Mouse (Mus musculus): ENCODE results near the gene Oard1. TPM values are rescaled to one million over a fixed set of nuclear protein-coding genes. Genes with fewer than 3 reads are reported as not detected.

The Oard1 gene
- 1 to 10 TPM; 7.8 to 9.5 TPM for total RNA-seq (2021)

- peak; percentile 99 to 100 for DNase-seq (ENCODE audit: low spot score in 2 of 2)
- intact Hi-C loops (cut with DNase I), result loop anchor here (1.0 to 10.0 kb wide), 5 partner anchors 36 to 535 kb away; partner anchors contain the start of gene Trem2
These were observed at the start of gene Oard1, which contains the start of gene Nfya for GRCm38 (mm10) chr17:48409380-48410298. Gene Oard1, plus strand, starts transcription at chr17:48410014. Gene Nfya, minus strand, starts transcription at chr17:48409906.

DNA sequence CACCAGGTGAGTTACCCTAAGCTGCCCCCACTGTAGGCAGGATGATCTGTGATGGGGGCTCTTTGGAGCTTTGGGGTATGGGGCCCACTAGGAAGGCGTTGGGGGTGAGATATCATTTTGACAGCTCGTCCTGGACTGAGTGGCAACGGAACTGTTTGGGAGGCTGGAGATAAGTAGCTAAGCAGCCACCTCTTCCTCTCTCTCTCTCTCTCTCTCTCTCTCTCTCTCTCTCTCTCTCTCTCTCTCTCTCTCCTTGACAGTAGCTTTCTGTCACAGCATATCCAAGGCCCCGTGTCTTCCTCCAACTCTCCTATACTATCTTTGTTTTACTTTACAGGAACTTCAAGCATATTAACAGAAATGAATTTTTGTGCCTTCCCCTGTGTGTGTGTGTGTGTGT lies 49.4 kb upstream of the Oard1 start:
- no peak for DNase-seq (ENCODE audit: low spot score in 2 of 2)
- intact Hi-C loops (cut with DNase I), result no loop called here

GRCm38 (mm10) chr17:48362346-48362745 lies 47.5 kb upstream of the Oard1 start:
- no peak for DNase-seq (ENCODE audit: low spot score in 2 of 2)
- intact Hi-C loops (cut with DNase I), result no loop called here

GRCm38 (mm10) chr17:48362966-48363365 lies 46.8 kb upstream of the Oard1 start:
- intact Hi-C loops (cut with DNase I), result no loop called here
- DNase-seq (ENCODE audit: low spot score in 2 of 2), result peak; percentile 40 to 61

- intact Hi-C loops (cut with DNase I), result no loop called here
- peak in 1 of 2 experiments; percentile 27 for DNase-seq (ENCODE audit: low spot score in 2 of 2)
These were observed 46.3 kb upstream of the Oard1 start for GRCm38 (mm10) chr17:48363421-48363965.

DNA sequence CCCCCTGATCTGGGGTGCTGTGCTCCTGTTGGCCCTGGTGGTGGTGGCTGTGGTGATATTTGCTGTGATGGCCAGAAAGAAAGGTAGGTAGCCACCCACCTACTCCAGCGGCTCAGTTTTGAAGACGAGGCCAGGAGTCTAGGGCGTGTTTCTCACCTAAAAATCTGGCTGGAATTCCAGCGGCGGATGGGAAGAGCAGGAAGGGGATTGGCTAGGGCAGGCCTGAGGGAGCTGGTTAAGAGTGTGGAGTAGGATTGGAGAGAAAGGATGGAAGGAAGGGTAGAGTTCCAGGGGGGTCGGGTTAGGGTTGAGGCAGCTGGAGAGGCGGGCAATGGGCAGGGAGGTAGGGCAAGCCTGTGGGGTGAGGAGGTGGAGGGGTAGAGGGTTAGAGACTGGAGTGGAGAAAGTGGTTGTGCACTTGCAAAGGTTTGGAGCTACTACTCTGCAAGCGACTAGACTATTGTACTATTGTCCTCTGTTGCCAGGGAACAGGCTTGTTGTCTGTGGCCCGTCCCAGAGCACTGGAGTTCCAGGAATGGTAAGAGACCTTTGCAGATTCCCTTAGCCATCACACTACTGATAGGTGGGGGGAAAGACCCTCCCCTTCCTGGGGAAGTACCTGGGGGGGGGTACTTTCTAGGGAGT lies 44.2 kb upstream of the Oard1 start:
- no peak for DNase-seq (ENCODE audit: low spot score in 2 of 2)
- intact Hi-C loops (cut with DNase I), result no loop called here

DNA sequence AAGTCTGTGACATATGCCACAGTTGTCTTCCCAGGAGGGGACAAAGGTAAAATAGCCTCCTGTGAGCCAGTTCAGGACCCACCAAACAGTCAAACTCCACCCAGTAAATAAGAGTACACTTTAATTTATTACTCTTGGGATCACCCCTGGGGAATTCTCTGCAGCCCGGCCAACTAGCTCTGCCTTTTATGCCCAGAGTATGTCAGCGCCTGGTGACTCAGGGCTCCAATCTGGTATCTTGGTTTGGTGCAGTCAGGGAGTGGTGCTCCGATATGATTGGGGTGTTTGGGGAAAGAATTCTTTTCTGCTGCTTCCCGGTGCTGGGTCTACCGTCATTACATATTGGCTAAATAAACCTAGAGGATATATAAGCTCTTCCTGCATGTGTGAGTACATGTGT lies 43.0 kb upstream of the Oard1 start:
- no peak for DNase-seq (ENCODE audit: low spot score in 2 of 2)
- intact Hi-C loops (cut with DNase I), result no loop called here

DNA sequence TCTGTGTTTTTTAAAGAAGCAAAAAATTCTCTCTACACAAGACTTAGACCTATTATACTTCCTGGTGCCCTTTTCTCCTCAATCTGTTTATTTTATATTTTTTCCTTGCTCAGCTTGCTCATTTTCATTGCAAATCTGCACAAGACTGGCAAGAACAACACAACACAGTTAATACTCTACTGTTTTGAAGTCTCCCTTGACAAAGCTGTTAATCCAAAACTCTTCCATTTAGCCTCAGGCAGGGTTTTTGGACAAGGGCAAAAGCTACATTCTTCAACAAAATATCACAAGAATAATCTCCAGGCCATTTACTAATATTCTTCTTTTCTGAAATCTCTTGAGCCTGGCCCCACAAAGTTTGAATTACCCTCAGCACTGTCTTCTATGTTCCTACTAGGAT lies 38.2 kb upstream of the Oard1 start:
- intact Hi-C loops (cut with DNase I), result no loop called here
- no peak for DNase-seq (ENCODE audit: low spot score in 2 of 2)

DNA sequence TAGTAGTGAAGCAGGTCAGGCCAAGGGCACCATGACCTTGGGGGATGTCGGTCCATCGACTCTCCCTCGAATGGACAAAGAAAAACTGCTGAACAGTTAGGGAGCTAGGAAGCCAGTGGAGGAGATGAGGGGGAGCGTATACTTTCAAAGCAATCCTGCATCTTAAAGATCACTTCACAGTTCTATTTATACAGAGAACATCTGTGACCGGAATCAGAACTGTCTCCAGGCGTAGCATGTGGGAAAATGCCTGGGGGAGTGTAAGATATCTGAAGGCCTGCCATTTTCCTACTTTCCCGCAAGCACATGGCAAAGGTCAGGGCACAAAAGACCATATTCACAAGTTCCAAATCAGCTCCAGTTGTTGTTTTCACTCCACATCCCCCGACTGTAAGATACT lies 36.8 kb upstream of the Oard1 start:
- intact Hi-C loops (cut with DNase I), result loop anchor here (1.0 kb wide), 2 partner anchors 19 to 36 kb away; partner anchors contain the start of gene Nfya
- DNase-seq (ENCODE audit: low spot score in 2 of 2), result peak; percentile 38 to 84

DNA sequence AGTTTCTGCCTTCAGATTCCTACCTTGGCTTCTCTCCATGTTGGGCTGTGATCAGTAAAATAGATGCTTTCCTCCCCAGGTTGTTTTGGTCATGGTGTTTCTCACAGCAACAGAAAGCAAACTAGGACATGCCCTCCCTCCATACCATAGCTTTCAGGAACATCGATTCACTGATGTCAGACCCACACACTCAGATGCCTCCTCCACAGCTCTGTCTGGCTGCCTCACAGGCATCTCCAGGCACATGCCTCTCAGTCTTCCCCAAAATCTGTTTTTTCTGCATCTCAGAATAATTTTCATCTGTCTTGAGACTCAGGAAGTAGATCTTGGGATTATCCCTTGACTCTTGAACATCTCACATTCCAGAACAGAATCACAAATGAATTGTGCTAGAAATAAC lies 33.7 kb upstream of the Oard1 start:
- peak in 1 of 2 experiments; percentile 83 for DNase-seq (ENCODE audit: low spot score in 2 of 2)
- intact Hi-C loops (cut with DNase I), result loop anchor here (1.0 kb wide), 1 partner anchor 50 kb away; no protein-coding TSS in a partner anchor

DNA sequence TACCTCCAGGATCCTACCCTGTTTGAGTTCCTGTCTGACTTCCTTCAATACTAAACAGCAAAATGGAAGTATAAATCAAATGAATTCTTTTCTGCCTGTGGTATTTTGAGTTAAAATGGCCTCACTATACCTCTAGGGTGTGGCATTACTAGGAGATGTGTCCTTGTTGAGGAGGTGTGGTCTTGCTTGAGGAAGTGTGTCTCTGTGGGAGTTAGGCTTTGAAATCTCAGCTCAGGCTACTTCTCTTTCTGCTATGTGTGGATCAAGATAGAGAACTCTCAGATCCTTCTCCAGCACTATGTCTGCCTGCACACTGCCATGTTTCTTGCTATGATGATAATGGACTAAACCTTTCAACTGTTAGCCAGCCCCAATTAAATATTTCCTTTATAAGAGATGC lies 30.8 kb upstream of the Oard1 start:
- intact Hi-C loops (cut with DNase I), result no loop called here
- no peak for DNase-seq (ENCODE audit: low spot score in 2 of 2)

- intact Hi-C loops (cut with DNase I), result no loop called here
- no peak for DNase-seq (ENCODE audit: low spot score in 2 of 2)
These were observed 23.9 kb upstream of the Oard1 start for GRCm38 (mm10) chr17:48385786-48386461.

- no peak for DNase-seq (ENCODE audit: low spot score in 2 of 2)
- intact Hi-C loops (cut with DNase I), result no loop called here
These were observed 21.1 kb upstream of the Oard1 start for GRCm38 (mm10) chr17:48388666-48389065.

GRCm38 (mm10) chr17:48389442-48389841 lies 20.4 kb upstream of the Oard1 start:
- no peak for DNase-seq (ENCODE audit: low spot score in 2 of 2)
- intact Hi-C loops (cut with DNase I), result no loop called here

GRCm38 (mm10) chr17:48391446-48391845 lies 18.4 kb upstream of the Oard1 start:
- intact Hi-C loops (cut with DNase I), result loop anchor here (5.0 kb wide), 2 partner anchors 64 to 114 kb away; no protein-coding TSS in a partner anchor
- DNase-seq (ENCODE audit: low spot score in 2 of 2), result no peak

GRCm38 (mm10) chr17:48392616-48393015 lies 17.2 kb upstream of the Oard1 start:
- intact Hi-C loops (cut with DNase I), result loop anchor here (1.0 to 5.0 kb wide), 3 partner anchors 19 to 115 kb away; no protein-coding TSS in a partner anchor
- DNase-seq (ENCODE audit: low spot score in 2 of 2), result peak; percentile 56 to 94

GRCm38 (mm10) chr17:48401710-48402109 lies 8.1 kb upstream of the Oard1 start:
- DNase-seq (ENCODE audit: low spot score in 2 of 2), result no peak

DNA sequence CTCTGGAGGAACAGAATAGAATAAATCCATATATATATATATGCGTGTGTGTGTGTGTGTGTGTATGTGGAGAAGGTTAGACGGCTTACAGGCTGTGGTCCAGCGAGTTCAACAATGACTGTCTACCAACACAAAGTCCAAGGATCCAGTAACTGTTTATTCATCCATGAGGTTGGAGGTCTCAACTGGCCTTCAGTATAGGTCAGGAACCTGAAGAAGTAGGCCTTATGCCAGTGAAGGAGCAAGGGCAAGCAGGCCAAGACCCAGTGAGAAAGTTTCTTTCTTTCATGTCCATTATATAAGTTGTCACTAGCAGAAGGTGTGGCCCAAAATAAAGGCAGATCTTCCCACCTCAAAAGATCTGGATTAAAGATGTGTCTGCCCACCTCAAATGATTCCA lies 7.1 kb upstream of the Oard1 start:
- intact Hi-C loops (cut with DNase I), result loop anchor here (10.0 kb wide), 1 partner anchor 528 kb away; no protein-coding TSS in a partner anchor

More at GRCm38 (mm10) chr17:48401710-48402109, 8.1 kb upstream of the Oard1 start:
- intact Hi-C loops (cut with DNase I), result loop anchor here (10.0 kb wide), 1 partner anchor 527 kb away; no protein-coding TSS in a partner anchor

DNA sequence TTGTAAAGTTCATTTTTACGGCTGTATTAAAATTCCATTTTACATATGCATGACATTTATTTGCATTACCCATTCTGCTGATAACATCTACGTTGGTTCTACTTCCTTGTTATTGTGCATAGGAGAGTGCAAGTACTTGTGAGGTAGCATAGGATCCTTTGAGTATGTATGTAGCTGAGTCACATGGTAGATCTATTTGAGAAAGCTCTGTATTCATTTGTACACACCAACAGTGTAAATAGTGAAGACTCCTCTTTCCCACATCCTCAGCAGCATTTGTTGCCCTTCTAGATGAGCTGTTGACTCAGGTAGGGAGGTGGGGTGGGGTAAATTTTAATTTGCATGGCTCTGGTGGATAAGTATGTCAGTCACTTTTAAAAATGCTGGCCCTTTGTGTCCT lies 6.0 kb upstream of the Oard1 start:
- DNase-seq (ENCODE audit: low spot score in 2 of 2), result no peak
- intact Hi-C loops (cut with DNase I), result loop anchor here (10.0 kb wide), 1 partner anchor 529 kb away; no protein-coding TSS in a partner anchor

More for the DNA sequence above, 7.1 kb upstream of the Oard1 start:
- no peak for DNase-seq (ENCODE audit: low spot score in 2 of 2)

Measured in left cerebral cortex, postnatal 25 days (tissue).